Mouse (Mus musculus) brain, embryonic 14.5 days (tissue): Measurements from ENCODE around the gene Mpv17.

Source experiments
- CTCF ChIP-seq: fragments of 200-500 bp; IDR thresholded peaks from 2 replicates; pipeline ENCODE4 v1.5.1; 2012; ENCODE audit warnings: inconsistent platforms, mild to moderate bottlenecking, moderate library complexity, borderline replicate concordance; ENCODE audit not compliant: insufficient read depth, insufficient read length; ENCODE audit errors: extremely low read depth
- POLR2A ChIP-seq: fragments of 200-500 bp; IDR thresholded peaks from 2 replicates; pipeline ENCODE4 v1.6.1; 2012; ENCODE audit warnings: mild to moderate bottlenecking, inconsistent platforms, borderline replicate concordance; ENCODE audit not compliant: poor library complexity, insufficient read depth, insufficient read length, severe bottlenecking; ENCODE audit errors: extremely low read depth

- TF ChIP-seq CTCF (no peak), POLR2A (no peak)
These were observed 46.0 kb downstream of the Mpv17 start, which contains the start of gene Slc30a3 for GRCm38 (mm10) chr5:31108000-31108490.
